Mouse (Mus musculus) stomach, postnatal 0 days (tissue): ENCODE measurements around the gene Rasip1.

Experiments
- CTCF ChIP-seq: IDR thresholded peaks from 2 replicates; pipeline ENCODE4 v1.5.1; 2016; ENCODE audit warnings: antibody characterized with exemption, low read depth, mild to moderate bottlenecking, moderate library complexity
- EP300 ChIP-seq: optimal IDR thresholded peaks from 2 replicates; pipeline ENCODE3; 2016; ENCODE audit warnings: antibody characterized with exemption

- TF ChIP-seq CTCF, result no peak
- no peak for TF ChIP-seq EP300
These were observed 15.4 kb downstream of the Rasip1 start for GRCm38 (mm10) chr7:45642503-45643255.
